Mouse (Mus musculus) erythroblast, embryonic 14.5 days (primary cell): ENCODE measurements around the gene Crmp1.

Experiments
- GATA1 ChIP-seq: IDR thresholded peaks from 2 replicates; pipeline ENCODE4 v1.6.1; 2012; ENCODE audit warnings: low read length, inconsistent platforms, mixed read lengths
- TAL1 ChIP-seq: IDR thresholded peaks from 3 replicates; pipeline ENCODE4 v1.6.1; 2012; ENCODE audit warnings: low read length, inconsistent platforms, mixed read lengths

DNA sequence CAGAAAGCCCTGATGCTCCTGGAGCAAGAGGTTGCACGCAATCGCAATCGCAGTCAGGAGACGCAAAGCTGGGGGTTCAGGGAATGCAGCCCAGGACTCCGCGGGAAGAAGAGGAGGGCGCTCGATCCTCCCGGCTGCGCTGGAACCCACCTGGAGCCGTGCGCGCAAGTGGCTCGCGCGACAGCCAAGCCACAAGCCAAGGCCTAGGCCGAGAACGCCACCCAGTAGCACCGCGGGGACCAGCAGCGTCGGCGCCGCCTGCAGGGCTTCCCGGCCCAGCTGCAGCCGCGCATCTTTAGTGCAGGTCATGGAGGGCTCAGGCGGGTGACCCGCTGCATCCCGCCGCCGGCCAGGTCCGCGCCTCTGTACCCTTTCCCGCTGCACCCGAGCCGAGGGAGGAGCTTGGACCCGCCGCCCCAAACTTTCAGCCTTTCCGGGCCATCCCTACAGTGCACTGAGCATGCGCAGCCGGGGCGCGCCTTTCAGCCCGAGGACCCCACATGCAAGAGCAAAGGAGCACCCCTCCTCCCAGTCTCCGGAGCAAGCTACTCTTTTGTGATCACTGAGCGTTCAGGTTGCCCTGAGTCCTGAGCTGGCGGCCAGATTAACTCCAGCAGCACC is 94.9 kb downstream of the Crmp1 start, which contains the start of gene Evc:
- no peak for TF ChIP-seq GATA1
- no peak for TF ChIP-seq TAL1
